Mouse (Mus musculus): ENCODE data around the gene Tnfrsf14.

The Tnfrsf14 gene

GRCm38 (mm10) chr4:154928395-154929087 is at the start of gene Tnfrsf14:
Gene Tnfrsf14 (minus strand): TSS chr4:154928563.
- DNase-seq (ENCODE audit: low read depth, low spot score), result no peak

GRCm38 (mm10) chr4:154974163-154974611 is 45.8 kb upstream of the Tnfrsf14 start:
- no peak for DNase-seq (ENCODE audit: low read depth, low spot score)

- no peak for DNase-seq (ENCODE audit: low read depth, low spot score)
Observed at GRCm38 (mm10) chr4:154972546-154972945, 44.2 kb upstream of the Tnfrsf14 start.

GRCm38 (mm10) chr4:154967173-154967572 is 38.8 kb upstream of the Tnfrsf14 start:
- DNase-seq (ENCODE audit: low read depth, low spot score), result no peak

GRCm38 (mm10) chr4:154965856-154966255 is 37.5 kb upstream of the Tnfrsf14 start:
- DNase-seq (ENCODE audit: low read depth, low spot score), result no peak

GRCm38 (mm10) chr4:154964581-154965235 is 36.3 kb upstream of the Tnfrsf14 start:
- no peak for DNase-seq (ENCODE audit: low read depth, low spot score)

- DNase-seq (ENCODE audit: low read depth, low spot score), result peak; percentile 82
Observed at GRCm38 (mm10) chr4:154963901-154964580, 35.7 kb upstream of the Tnfrsf14 start, which contains the start of gene Pank4. Gene Pank4 (plus strand): TSS chr4:154964123.

- no peak for DNase-seq (ENCODE audit: low read depth, low spot score)
Observed at GRCm38 (mm10) chr4:154963190-154963836, 35.0 kb upstream of the Tnfrsf14 start.

GRCm38 (mm10) chr4:154962683-154963082 is 34.3 kb upstream of the Tnfrsf14 start:
- DNase-seq (ENCODE audit: low read depth, low spot score), result no peak

GRCm38 (mm10) chr4:154961911-154962310 is 33.5 kb upstream of the Tnfrsf14 start:
- DNase-seq (ENCODE audit: low read depth, low spot score), result no peak

- no peak for DNase-seq (ENCODE audit: low read depth, low spot score)
Observed at GRCm38 (mm10) chr4:154961226-154961738, 32.9 kb upstream of the Tnfrsf14 start.

GRCm38 (mm10) chr4:154960690-154961225 is 32.4 kb upstream of the Tnfrsf14 start, which contains the start of gene Hes5:
Gene Hes5 (plus strand): TSS chr4:154960923.
- no peak for DNase-seq (ENCODE audit: low read depth, low spot score)

- DNase-seq (ENCODE audit: low read depth, low spot score), result no peak
Observed at GRCm38 (mm10) chr4:154960021-154960689, 31.8 kb upstream of the Tnfrsf14 start.

GRCm38 (mm10) chr4:154958621-154959020 is 30.3 kb upstream of the Tnfrsf14 start:
- no peak for DNase-seq (ENCODE audit: low read depth, low spot score)

- DNase-seq (ENCODE audit: low read depth, low spot score), result no peak
Observed at GRCm38 (mm10) chr4:154958171-154958570, 29.8 kb upstream of the Tnfrsf14 start.

- DNase-seq (ENCODE audit: low read depth, low spot score), result no peak
Observed at GRCm38 (mm10) chr4:154957289-154957993, 29.1 kb upstream of the Tnfrsf14 start.

- no peak for DNase-seq (ENCODE audit: low read depth, low spot score)
Observed at GRCm38 (mm10) chr4:154956604-154957003, 28.2 kb upstream of the Tnfrsf14 start.

GRCm38 (mm10) chr4:154952461-154953241 is 24.3 kb upstream of the Tnfrsf14 start:
- no peak for DNase-seq (ENCODE audit: low read depth, low spot score)

- DNase-seq (ENCODE audit: low read depth, low spot score), result no peak
Observed at GRCm38 (mm10) chr4:154949589-154949982, 21.2 kb upstream of the Tnfrsf14 start.

Data from retina, adult 2 months (tissue).